19 mouse cellular contexts compared by ENCODE assay signal in genomic region chr3:66895731-66896130, GRCm38 (mm10).
"Had no signal": no experiment of that assay in that cellular context is flagged by ENCODE, and none has a peak within 500 bp of the region (broad histone marks: within the 10 kb centered on the region; RNA-seq: fewer than 3 reads in every experiment).

No protein-coding gene starts in this region.

- DNase-seq: liver, postnatal 0 days; lung, adult 2 months; lung, postnatal 14 days; lung, postnatal 4 days; midbrain, embryonic 14.5 days; retina, postnatal 1 day; right cerebral cortex, adult 18-20 months; right cerebral cortex, postnatal 25 days; right cerebral cortex, postnatal 4 days; spleen, adult 18-20 months; thymus, adult 18-20 months; thymus, postnatal 14 days; thymus, postnatal 36 days had no signal

- H3K27me3 ChIP-seq: lung, embryonic 15.5 days; midbrain, embryonic 12.5 days; neural tube, embryonic 13.5 days; neural tube, embryonic 15.5 days had no signal

- ATAC-seq: liver, postnatal 0 days; lung, postnatal 0 days; midbrain, embryonic 16.5 days had no signal
